Mouse (Mus musculus): Measurements from ENCODE around the gene Olfr1152.

The Olfr1152 gene

GRCm38 (mm10) chr2:87866192-87866591, at the start of gene Olfr1152:
Gene Olfr1152, plus strand, starts transcription at chr2:87866492.
- no peak for DNase-seq (ENCODE audit: low spot score)

GRCm38 (mm10) chr2:87830233-87830632, 36.1 kb upstream of the Olfr1152 start, which contains the start of gene Olfr1148:
Gene Olfr1148, plus strand, starts transcription at chr2:87830533.
- DNase-seq (ENCODE audit: low spot score) = no peak

GRCm38 (mm10) chr2:87843693-87844092, 22.6 kb upstream of the Olfr1152 start, which contains the start of gene Olfr1150-ps1:
Gene Olfr1150-ps1, plus strand, starts transcription at chr2:87843993.
- DNase-seq (ENCODE audit: low spot score) = no peak

GRCm38 (mm10) chr2:87855562-87855961, 10.7 kb upstream of the Olfr1152 start, which contains the start of gene Olfr1151:
Gene Olfr1151, plus strand, starts transcription at chr2:87855862.
- no peak for DNase-seq (ENCODE audit: low spot score)

GRCm38 (mm10) chr2:87894662-87895061, 28.4 kb downstream of the Olfr1152 start, which contains the start of gene Olfr1153:
Gene Olfr1153, plus strand, starts transcription at chr2:87894962.
- no peak for DNase-seq (ENCODE audit: low spot score)

- no peak for DNase-seq (ENCODE audit: low spot score)
These were observed 38.8 kb downstream of the Olfr1152 start, which contains the start of gene Olfr1154 for GRCm38 (mm10) chr2:87905066-87905465. Gene Olfr1154, minus strand, starts transcription at chr2:87905166.

Measured in left cerebral cortex, adult 11 months (tissue).